Mouse (Mus musculus): ENCODE results near the gene Sectm1a. TPM values are rescaled to one million over a fixed set of nuclear protein-coding genes. Genes with fewer than 3 reads are reported as not detected.
"Not testable (repeated sequence)": the region's sequence is repeated elsewhere in the genome, so short reads cannot be mapped to it uniquely, and the experiment has no call there.

Sectm1a gene
- total and polyA plus RNA-seq, 2 experiments, result 0.55 to 0.76 TPM

GRCm38 (mm10) chr11:121067895-121068294, 13.1 kb downstream of the Sectm1a start:
- Histone ChIP-seq H3K36me3 (ENCODE audit: control insufficient read depth, insufficient read depth, low read length) (no peaks in the 10 kb centered on the region), H3K4me3 (ENCODE audit: insufficient read depth, low read depth, low read length) (no peak overlapping the region), H3K79me2 (ENCODE audit: control insufficient read depth, insufficient read depth, low read length) (no peaks in the 10 kb centered on the region), H3K27ac (replicated peaks; ENCODE audit: insufficient read depth, low read depth, low read length) (no peak overlapping the region), H3K9ac (ENCODE audit: low read depth, low read length) (no peak overlapping the region), H3K27me3 (ENCODE audit: control insufficient read depth, insufficient read depth, low read length) (no peaks in the 10 kb centered on the region), H3K4me1 (ENCODE audit: control insufficient read depth, insufficient read depth, low read length) (peaks cover 2% of the 10 kb centered on the region; the same call in 1 of the 2 replicates)
- no peak for DNase-seq (ENCODE audit: extremely low read depth, low read depth, low spot score)
- TF ChIP-seq POLR2A (IDR thresholded peaks at IDR 0.05; ENCODE audit: extremely low read depth, insufficient read depth, low read length), result no peak
- TF ChIP-seq CTCF (IDR thresholded peaks at IDR 0.05; ENCODE audit: low read depth, low read length), result no peak
- WGBS, result 94% methylated on average over 2 of the region's 2 CpGs

- Histone ChIP-seq H3K27me3 (ENCODE audit: control insufficient read depth, insufficient read depth, low read length) (no peaks in the 10 kb centered on the region), H3K4me3 (ENCODE audit: insufficient read depth, low read depth, low read length) (peak overlapping the region; percentile 28; the same call in 1 of the 2 replicates), H3K36me3 (ENCODE audit: control insufficient read depth, insufficient read depth, low read length) (no peaks in the 10 kb centered on the region), H3K4me1 (ENCODE audit: control insufficient read depth, insufficient read depth, low read length) (peaks cover 7% of the 10 kb centered on the region; the same call in 1 of the 2 replicates), H3K27ac (replicated peaks; ENCODE audit: insufficient read depth, low read depth, low read length) (no peak overlapping the region), H3K79me2 (ENCODE audit: control insufficient read depth, insufficient read depth, low read length) (no peaks in the 10 kb centered on the region), H3K9ac (ENCODE audit: low read depth, low read length) (peak overlapping the region; percentile 34)
- TF ChIP-seq POLR2A (IDR thresholded peaks at IDR 0.05; ENCODE audit: extremely low read depth, insufficient read depth, low read length), result no peak
- TF ChIP-seq CTCF (IDR thresholded peaks at IDR 0.05; ENCODE audit: low read depth, low read length), result peak; percentile 49; the same call in 1 of the 2 replicates
- peak; percentile 43 for DNase-seq (ENCODE audit: extremely low read depth, low read depth, low spot score)
- WGBS, result 12% methylated on average over 3 of the region's 3 CpGs
These were observed 16.8 kb downstream of the Sectm1a start for GRCm38 (mm10) chr11:121064197-121064596.

GRCm38 (mm10) chr11:121063379-121063778, 17.6 kb downstream of the Sectm1a start, which contains the start of gene Sectm1b:
Sectm1b (minus strand) TSS chr11:121063569.
- H3K79me2 ChIP-seq (ENCODE audit: control insufficient read depth, insufficient read depth, low read length), result no peaks in the 10 kb centered on the region
- TF ChIP-seq CTCF (IDR thresholded peaks at IDR 0.05; ENCODE audit: low read depth, low read length) (no peak), POLR2A (IDR thresholded peaks at IDR 0.05; ENCODE audit: extremely low read depth, insufficient read depth, low read length) (no peak)
- peak within 1 kb of the TSS; percentile 28; the same call in 1 of the 2 replicates for H3K4me3 ChIP-seq (ENCODE audit: insufficient read depth, low read depth, low read length)
- WGBS, result 80% methylated on average over 5 of the region's 5 CpGs
- peaks cover 13% of the 10 kb centered on the region; the same call in 1 of the 2 replicates for H3K4me1 ChIP-seq (ENCODE audit: control insufficient read depth, insufficient read depth, low read length)
- no peaks in the 10 kb centered on the region for H3K36me3 ChIP-seq (ENCODE audit: control insufficient read depth, insufficient read depth, low read length)
- H3K9ac ChIP-seq (ENCODE audit: low read depth, low read length), result peak within 1 kb of the TSS; percentile 34
- H3K27ac ChIP-seq (replicated peaks; ENCODE audit: insufficient read depth, low read depth, low read length), result no peak within 1 kb of the TSS
- no peaks in the 10 kb centered on the region for H3K27me3 ChIP-seq (ENCODE audit: control insufficient read depth, insufficient read depth, low read length)
- no peak for DNase-seq (ENCODE audit: extremely low read depth, low read depth, low spot score)

GRCm38 (mm10) chr11:121061615-121062014, 19.4 kb downstream of the Sectm1a start:
- peak; percentile 30 for DNase-seq (ENCODE audit: extremely low read depth, low read depth, low spot score)
- 47% methylated on average over 8 of the region's 8 CpGs for WGBS
- Histone ChIP-seq H3K4me3 (ENCODE audit: insufficient read depth, low read depth, low read length) (no peak overlapping the region), H3K27me3 (ENCODE audit: control insufficient read depth, insufficient read depth, low read length) (no peaks in the 10 kb centered on the region), H3K27ac (replicated peaks; ENCODE audit: insufficient read depth, low read depth, low read length) (no peak overlapping the region), H3K4me1 (ENCODE audit: control insufficient read depth, insufficient read depth, low read length) (peaks cover 28% of the 10 kb centered on the region), H3K9ac (ENCODE audit: low read depth, low read length) (no peak overlapping the region), H3K79me2 (ENCODE audit: control insufficient read depth, insufficient read depth, low read length) (no peaks in the 10 kb centered on the region), H3K36me3 (ENCODE audit: control insufficient read depth, insufficient read depth, low read length) (no peaks in the 10 kb centered on the region)
- TF ChIP-seq CTCF (IDR thresholded peaks at IDR 0.05; ENCODE audit: low read depth, low read length), result no peak

GRCm38 (mm10) chr11:121060401-121061067, 20.5 kb downstream of the Sectm1a start:
- H3K9ac ChIP-seq (ENCODE audit: low read depth, low read length); H3K27ac ChIP-seq (replicated peaks; ENCODE audit: insufficient read depth, low read depth, low read length); H3K27me3 ChIP-seq (ENCODE audit: control insufficient read depth, insufficient read depth, low read length); DNase-seq (ENCODE audit: extremely low read depth, low read depth, low spot score); H3K79me2 ChIP-seq (ENCODE audit: control insufficient read depth, insufficient read depth, low read length); H3K36me3 ChIP-seq (ENCODE audit: control insufficient read depth, insufficient read depth, low read length); H3K4me3 ChIP-seq (ENCODE audit: insufficient read depth, low read depth, low read length): not testable (repeated sequence)
- over 99% methylated on average over 6 of the region's 6 CpGs for WGBS
- peaks cover 36% of the 10 kb centered on the region for H3K4me1 ChIP-seq (ENCODE audit: control insufficient read depth, insufficient read depth, low read length)

- no peaks in the 10 kb centered on the region for H3K79me2 ChIP-seq (ENCODE audit: control insufficient read depth, insufficient read depth, low read length)
- H3K27ac ChIP-seq (replicated peaks; ENCODE audit: insufficient read depth, low read depth, low read length), result no peak overlapping the region
- no peak overlapping the region for H3K9ac ChIP-seq (ENCODE audit: low read depth, low read length)
- no peak for TF ChIP-seq CTCF (IDR thresholded peaks at IDR 0.05; ENCODE audit: low read depth, low read length)
- no peak for TF ChIP-seq POLR2A (IDR thresholded peaks at IDR 0.05; ENCODE audit: extremely low read depth, insufficient read depth, low read length)
- no peak overlapping the region for H3K4me3 ChIP-seq (ENCODE audit: insufficient read depth, low read depth, low read length)
- DNase-seq (ENCODE audit: extremely low read depth, low read depth, low spot score), result peak; percentile 52
- no peaks in the 10 kb centered on the region for H3K27me3 ChIP-seq (ENCODE audit: control insufficient read depth, insufficient read depth, low read length)
- 54% methylated on average over 4 of the region's 4 CpGs for WGBS
- H3K36me3 ChIP-seq (ENCODE audit: control insufficient read depth, insufficient read depth, low read length), result no peaks in the 10 kb centered on the region
- peaks cover 36% of the 10 kb centered on the region for H3K4me1 ChIP-seq (ENCODE audit: control insufficient read depth, insufficient read depth, low read length)
These were observed 21.5 kb downstream of the Sectm1a start for GRCm38 (mm10) chr11:121059471-121059870.
